Comparison of ENCODE assay signal across 9 mouse cellular contexts in genomic region chrX:36551351-36551750, GRCm38 (mm10). TPM values are rescaled to one million over a fixed set of nuclear protein-coding genes. Genes with fewer than 3 reads are reported as not detected.
DNase-seq lines count a peak whose midpoint lies in the region; ATAC-seq and TF ChIP-seq lines count a peak whose summit lies in the region.
"Had no signal": no experiment of that assay in that cellular context is flagged by ENCODE, and none has a peak within 500 bp of the region (broad histone marks: within the 10 kb centered on the region; RNA-seq: fewer than 3 reads in every experiment).

No protein-coding gene starts in this region.

- H3K4me2 ChIP-seq in kidney, postnatal 0 days (ENCODE audit: low read length) = no peak overlapping the region
- no peak overlapping the region for H3K4me2 ChIP-seq in forebrain, postnatal 0 days (ENCODE audit: low read depth)
- no peak overlapping the region for H3K4me2 ChIP-seq in midbrain, postnatal 0 days (ENCODE audit: low read depth, low read length, poor library complexity, severe bottlenecking)
- H3K4me2 ChIP-seq: liver, embryonic 13.5 days had no signal

- peak; percentile 21 to 77 for DNase-seq in adrenal gland, adult (ENCODE audit: inconsistent age in 2 of 2, low spot score in 1 of 2)
- no peak for DNase-seq in adrenal gland, postnatal 25 days
- DNase-seq in kidney, postnatal 0 days (ENCODE audit: low spot score) = no peak
- no peak for DNase-seq in kidney, adult 9 months
- DNase-seq in forebrain, postnatal 0 days = peak; percentile 5
- no peak for DNase-seq in midbrain, postnatal 0 days (ENCODE audit: low spot score)
- DNase-seq in MN1 (ENCODE audit: low spot score) = no peak
- DNase-seq: liver, embryonic 13.5 days had no signal

- WGBS in kidney, postnatal 0 days = 38% methylated on average over 6 of the region's 6 CpGs
- WGBS in forebrain, postnatal 0 days = 42% methylated on average over 6 of the region's 6 CpGs
- WGBS in midbrain, postnatal 0 days = 38% methylated on average over 5 of the region's 6 CpGs

- peak overlapping the region; percentile 74 for H3K27ac ChIP-seq in kidney, postnatal 0 days
- H3K27ac ChIP-seq in forebrain, postnatal 0 days (ENCODE audit: low read depth, low read length) = peak overlapping the region; percentile 54
- H3K27ac ChIP-seq in midbrain, postnatal 0 days (ENCODE audit: low read depth, low read length) = 0 out of 2 replicates have a peak overlapping the region, but pooled peaks have one; percentile 38
- H3K27ac ChIP-seq: liver, embryonic 13.5 days had no signal

- H3K9ac ChIP-seq in kidney, postnatal 0 days (ENCODE audit: low read depth, low read length) = no peak overlapping the region
- no peak overlapping the region for H3K9ac ChIP-seq in forebrain, postnatal 0 days
- no peak overlapping the region for H3K9ac ChIP-seq in midbrain, postnatal 0 days (replicated peaks; ENCODE audit: low read length, poor library complexity, severe bottlenecking)
- H3K9ac ChIP-seq: liver, embryonic 13.5 days had no signal

- no peaks in the 10 kb centered on the region for H3K36me3 ChIP-seq in kidney, postnatal 0 days (ENCODE audit: insufficient read depth, low read length)
- no peaks in the 10 kb centered on the region for H3K36me3 ChIP-seq in forebrain, postnatal 0 days (ENCODE audit: insufficient read depth)
- no peaks in the 10 kb centered on the region for H3K36me3 ChIP-seq in midbrain, postnatal 0 days (ENCODE audit: insufficient read depth, low read length)
- H3K36me3 ChIP-seq: liver, embryonic 13.5 days had no signal

- ATAC-seq in kidney, postnatal 0 days (replicated peaks; ENCODE audit: low FRiP score, low read depth) = no peak
- peak; percentile 60; the same call in 1 of the 2 replicates for ATAC-seq in forebrain, postnatal 0 days
- ATAC-seq in midbrain, postnatal 0 days (ENCODE audit: low FRiP score) = no peak
- ATAC-seq in megakaryocyte, adult 5-6 weeks (ENCODE audit: poor library complexity, severe bottlenecking) = no peak

- no peaks in the 10 kb centered on the region for H3K4me1 ChIP-seq in kidney, postnatal 0 days (replicated peaks; ENCODE audit: insufficient read depth, low read length)
- H3K4me1 ChIP-seq in forebrain, postnatal 0 days (ENCODE audit: insufficient read depth) = no peaks in the 10 kb centered on the region
- no peaks in the 10 kb centered on the region for H3K4me1 ChIP-seq in midbrain, postnatal 0 days (ENCODE audit: insufficient read depth, low read length)
- H3K4me1 ChIP-seq: liver, embryonic 13.5 days had no signal

- H3K4me3 ChIP-seq in kidney, postnatal 0 days (replicated peaks; ENCODE audit: low read depth, low read length) = no peak overlapping the region
- H3K4me3 ChIP-seq in forebrain, postnatal 0 days (ENCODE audit: low read depth, low read length) = no peak overlapping the region
- H3K4me3 ChIP-seq in midbrain, postnatal 0 days (ENCODE audit: low read depth, low read length) = no peak overlapping the region
- H3K4me3 ChIP-seq: liver, embryonic 13.5 days had no signal

- no peaks in the 10 kb centered on the region for H3K9me3 ChIP-seq in kidney, postnatal 0 days (replicated peaks; ENCODE audit: low read length)
- H3K9me3 ChIP-seq in forebrain, postnatal 0 days (ENCODE audit: low read length) = no peaks in the 10 kb centered on the region
- H3K9me3 ChIP-seq in midbrain, postnatal 0 days (ENCODE audit: low read length) = no peaks in the 10 kb centered on the region
- H3K9me3 ChIP-seq: liver, embryonic 13.5 days had no signal

- no peak for TF ChIP-seq CTCF in kidney, postnatal 0 days (IDR thresholded peaks at IDR 0.05; ENCODE audit: low read depth)
- TF ChIP-seq CTCF in forebrain, postnatal 0 days (IDR thresholded peaks at IDR 0.05; ENCODE audit: low read depth) = no peak
- no peak for TF ChIP-seq CTCF in midbrain, postnatal 0 days (IDR thresholded peaks at IDR 0.05)

- no peaks in the 10 kb centered on the region for H3K27me3 ChIP-seq in kidney, postnatal 0 days (ENCODE audit: insufficient read depth, low read length)
- H3K27me3 ChIP-seq in forebrain, postnatal 0 days (ENCODE audit: insufficient read depth, low read length) = no peaks in the 10 kb centered on the region
- H3K27me3 ChIP-seq in midbrain, postnatal 0 days (ENCODE audit: insufficient read depth, low read length) = no peaks in the 10 kb centered on the region
- H3K27me3 ChIP-seq: liver, embryonic 13.5 days had no signal

RNA-seq across cellular contexts. Expression of gene Pgrmc1, which starts 46.7 kb away (rescaled TPM):
- 472 and 534 TPM in 2 replicates for total RNA-seq in adrenal gland, postnatal 25 days (2021)
- 316 and 327 TPM in 2 replicates for polyA plus RNA-seq in kidney, postnatal 0 days (2015; fragmentation: Nextera tagmentation; extraction: Ambion mirVana)
- 484 and 488 TPM in 2 replicates for total RNA-seq in forebrain, postnatal 0 days (2014; rRNA removed)
- polyA plus RNA-seq in forebrain, postnatal 0 days (2015; fragmentation: Nextera tagmentation; extraction: Ambion mirVana) = 573 and 690 TPM in 2 replicates
- 521 and 534 TPM in 2 replicates for total RNA-seq in midbrain, postnatal 0 days (2014; rRNA removed)
- polyA plus RNA-seq in midbrain, postnatal 0 days (2015; fragmentation: Nextera tagmentation; extraction: Ambion mirVana) = 763 and 773 TPM in 2 replicates
- total RNA-seq in megakaryocyte, adult 5-6 weeks (2015) = 40.1 and 45.5 TPM in 2 replicates
- 29.4 and 47.8 TPM in 2 replicates for total RNA-seq in megakaryocyte, adult 5-6 weeks (2017)

RNA-seq across cellular contexts. Expression of gene Gm14569, which starts 59.7 kb away (rescaled TPM):
- total RNA-seq in adrenal gland, postnatal 25 days (2021) = 0.09 TPM in 1 of 2 replicates, not detected in the other
- polyA plus RNA-seq in kidney, postnatal 0 days (2015; fragmentation: Nextera tagmentation; extraction: Ambion mirVana) = not detected in 2 replicates
- total RNA-seq in forebrain, postnatal 0 days (2014; rRNA removed) = 0.05 TPM in 1 of 2 replicates, not detected in the other
- polyA plus RNA-seq in forebrain, postnatal 0 days (2015; fragmentation: Nextera tagmentation; extraction: Ambion mirVana) = not detected in 2 replicates
- not detected in 2 replicates for total RNA-seq in midbrain, postnatal 0 days (2014; rRNA removed)
- not detected in 2 replicates for polyA plus RNA-seq in midbrain, postnatal 0 days (2015; fragmentation: Nextera tagmentation; extraction: Ambion mirVana)
- total RNA-seq in megakaryocyte, adult 5-6 weeks (2015) = not detected in 2 replicates
- total RNA-seq in megakaryocyte, adult 5-6 weeks (2017) = not detected in 2 replicates
- polyA plus RNA-seq: liver, embryonic 13.5 days had no signal

Comparison
In these comparisons a context has a peak if more than half of its experiments do, and no peak if none do; other contexts are left out.
1. DNase-seq: peak in adrenal gland, adult (2 of 2) and forebrain, postnatal 0 days (single experiment); none in adrenal gland, postnatal 25 days (single experiment), kidney, postnatal 0 days (single experiment), kidney, adult 9 months (single experiment), midbrain, postnatal 0 days (single experiment) and MN1 (single experiment).
2. Peak in every context shown above with its lines, with median percentiles within 50 percentile points of each other: H3K27ac ChIP-seq.